Mouse (Mus musculus): Measurements from ENCODE around the gene Epc2. TPM values are rescaled to one million over a fixed set of nuclear protein-coding genes. Genes with fewer than 3 reads are reported as not detected.
"Not testable (repeated sequence)": the region's sequence is repeated elsewhere in the genome, so short reads cannot be mapped to it uniquely, and the experiment has no call there.

Epc2 gene
- polyA plus RNA-seq, 1 experiment from 2014 or later = 5.9 TPM

DNA sequence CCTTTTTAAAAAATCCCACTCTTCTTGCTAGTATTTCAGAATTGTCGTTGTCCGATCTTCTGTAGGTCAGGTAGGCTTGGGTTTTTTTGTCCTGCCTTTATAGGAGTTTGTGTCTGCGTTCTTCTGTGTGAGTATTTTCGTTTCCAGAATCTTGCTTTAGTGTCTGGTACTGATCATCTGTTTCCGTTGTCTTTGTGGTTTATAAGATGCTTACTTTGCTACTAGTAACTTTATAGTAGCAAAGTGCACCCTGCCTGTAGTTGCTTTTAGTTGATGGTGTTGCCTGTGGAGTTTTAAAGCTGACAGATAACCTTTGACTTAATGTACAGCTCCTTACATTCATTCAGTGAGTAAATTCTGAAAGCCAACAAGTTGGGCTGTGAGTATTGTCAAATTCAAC, 32.1 kb downstream of the Epc2 start:
- Histone ChIP-seq H3K4me2 (replicated peaks) (no peak overlapping the region), H3K9me3 (no peaks in the 10 kb centered on the region), H3K27ac (no peak overlapping the region), H3K9ac (no peak overlapping the region), H3K27me3 (replicated peaks) (no peaks in the 10 kb centered on the region), H3K4me3 (replicated peaks) (no peak overlapping the region), H3K4me1 (replicated peaks) (no peaks in the 10 kb centered on the region), H3K36me3 (no peaks in the 10 kb centered on the region)
- ATAC-seq = no peak
- 90% methylated on average over 5 of the region's 5 CpGs for WGBS

DNA sequence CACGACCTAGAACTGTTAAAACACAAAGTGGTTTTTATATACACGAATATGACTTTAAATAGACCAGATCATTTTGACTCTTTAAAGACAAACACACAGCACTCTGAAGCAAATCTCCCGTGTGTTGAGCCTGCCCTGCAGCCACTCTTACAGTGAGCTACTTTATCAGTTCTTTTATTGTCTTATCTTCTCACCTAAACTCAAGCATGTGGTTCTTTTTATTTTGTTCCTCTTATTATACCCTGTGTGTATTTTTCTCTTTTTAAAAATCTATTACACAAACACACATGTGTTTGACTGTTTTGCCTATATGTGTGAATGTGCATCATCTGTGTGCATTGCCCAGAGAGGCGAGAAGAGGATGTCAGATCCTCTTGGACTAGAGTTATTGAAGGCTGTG, 50.1 kb downstream of the Epc2 start:
- WGBS = 37% methylated on average over 4 of the region's 4 CpGs
- Histone ChIP-seq H3K9me3 (no peaks in the 10 kb centered on the region), H3K36me3 (no peaks in the 10 kb centered on the region)

DNA sequence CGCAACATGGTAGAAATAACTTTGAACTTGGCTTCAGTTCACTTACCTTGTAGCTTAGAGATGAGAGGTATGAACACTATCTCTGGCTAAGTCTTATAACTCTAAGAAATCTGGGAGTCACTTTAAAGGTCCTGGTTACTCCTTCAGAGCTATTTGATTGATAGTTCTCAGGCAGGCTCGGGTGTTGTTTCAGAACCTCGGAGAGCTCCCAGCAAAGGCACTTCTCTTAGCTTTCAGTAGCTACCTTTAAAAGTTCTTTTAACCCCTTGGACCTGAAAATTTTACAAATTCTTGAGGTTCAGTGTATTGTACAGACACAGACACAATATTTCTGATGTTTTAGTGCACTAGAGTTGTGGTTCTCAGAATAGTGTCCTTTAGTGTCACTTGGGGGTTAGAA, 52.3 kb downstream of the Epc2 start:
- Histone ChIP-seq H3K4me3 (replicated peaks) (no peak overlapping the region), H3K9ac (no peak overlapping the region), H3K36me3 (no peaks in the 10 kb centered on the region), H3K27me3 (replicated peaks) (no peaks in the 10 kb centered on the region), H3K4me2 (replicated peaks) (no peak overlapping the region), H3K27ac (no peak overlapping the region), H3K4me1 (replicated peaks) (no peaks in the 10 kb centered on the region), H3K9me3 (no peaks in the 10 kb centered on the region)
- ATAC-seq = no peak
- WGBS = 39% methylated on average over 3 of the region's 3 CpGs

More for the DNA sequence above, 50.1 kb downstream of the Epc2 start:
- no peak overlapping the region for H3K9ac ChIP-seq
- no peak overlapping the region for H3K4me2 ChIP-seq (replicated peaks)
- 0 out of 2 replicates have a peak, but pooled peaks cover 3% of the 10 kb centered on the region for H3K4me1 ChIP-seq (replicated peaks)
- ATAC-seq = no peak
- no peak overlapping the region for H3K27ac ChIP-seq
- H3K4me3 ChIP-seq (replicated peaks) = no peak overlapping the region
- no peaks in the 10 kb centered on the region for H3K27me3 ChIP-seq (replicated peaks)

DNA sequence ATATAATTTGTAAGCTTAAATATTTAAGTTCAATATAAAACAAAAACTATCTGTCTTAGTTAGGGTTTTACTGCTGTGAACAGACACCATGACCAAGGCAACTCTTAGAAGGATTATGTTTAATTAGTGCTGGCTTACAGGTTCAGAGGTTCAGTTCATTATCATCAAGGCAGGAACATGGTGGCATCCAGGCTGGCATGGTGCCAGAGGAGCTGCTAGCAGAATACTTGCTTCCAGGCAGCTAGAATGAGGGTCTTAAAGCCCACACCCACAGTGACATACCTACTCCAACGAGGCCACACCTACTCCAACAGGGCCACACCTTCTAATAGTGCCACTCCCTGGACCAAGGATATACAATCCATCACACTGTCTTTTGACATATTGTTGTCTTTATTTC, 53.9 kb downstream of the Epc2 start:
- H3K9me3 ChIP-seq; H3K36me3 ChIP-seq; H3K4me3 ChIP-seq (replicated peaks); ATAC-seq; H3K27me3 ChIP-seq (replicated peaks); H3K9ac ChIP-seq; H3K4me1 ChIP-seq (replicated peaks); H3K27ac ChIP-seq; H3K4me2 ChIP-seq (replicated peaks): not testable (repeated sequence)
- 88% methylated on average over 1 of the region's 1 CpGs for WGBS

DNA sequence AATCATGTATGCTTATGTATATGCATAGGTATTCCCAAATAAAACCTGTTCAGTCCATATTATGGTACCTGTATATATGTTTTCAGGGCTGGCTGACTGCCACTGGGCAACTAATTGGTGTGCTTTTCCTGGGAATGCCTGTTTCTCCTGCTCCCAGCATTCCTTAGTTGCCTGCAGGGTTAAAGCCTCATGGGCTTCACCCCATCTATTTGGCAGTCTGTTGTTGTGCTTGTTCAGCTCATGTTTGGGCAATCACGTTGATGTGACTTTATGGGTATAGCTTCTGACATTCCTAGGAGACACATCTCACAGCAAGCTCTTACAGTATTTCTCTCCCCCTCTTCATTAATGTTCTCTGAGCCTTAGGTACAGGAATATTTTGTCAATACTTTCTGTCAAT, 59.5 kb downstream of the Epc2 start:
- no peaks in the 10 kb centered on the region for H3K36me3 ChIP-seq
- H3K4me3 ChIP-seq (replicated peaks) = no peak overlapping the region
- no peaks in the 10 kb centered on the region for H3K9me3 ChIP-seq
- 45% methylated on average over 1 of the region's 1 CpGs for WGBS
- H3K27ac ChIP-seq = no peak overlapping the region
- H3K4me2 ChIP-seq (replicated peaks) = no peak overlapping the region
- no peaks in the 10 kb centered on the region for H3K4me1 ChIP-seq (replicated peaks)
- no peak overlapping the region for H3K9ac ChIP-seq
- H3K27me3 ChIP-seq (replicated peaks) = no peaks in the 10 kb centered on the region
- no peak for ATAC-seq

DNA sequence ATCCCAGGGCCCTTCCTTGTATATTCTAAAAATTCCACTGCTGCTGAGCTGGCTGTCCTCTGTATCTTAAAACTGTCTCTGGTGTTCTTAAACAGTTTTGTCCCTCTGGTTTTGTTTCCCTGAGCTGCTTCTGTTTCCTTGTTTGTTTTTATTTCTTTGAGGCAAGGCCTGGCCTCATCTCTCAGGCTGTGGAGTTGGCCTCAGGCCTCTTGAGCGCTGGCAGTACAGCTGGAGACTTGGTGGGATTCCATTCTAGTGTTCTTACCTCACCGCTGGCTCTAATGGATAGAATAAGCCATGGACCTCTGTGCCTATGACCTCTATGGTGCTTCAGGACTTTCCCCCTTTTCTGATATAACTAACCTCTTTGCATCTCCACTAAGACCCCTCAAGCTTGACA, 64.7 kb downstream of the Epc2 start:
- ATAC-seq = no peak
- H3K36me3 ChIP-seq = no peaks in the 10 kb centered on the region
- WGBS = 66% methylated on average over 2 of the region's 2 CpGs
- H3K9ac ChIP-seq = no peak overlapping the region
- no peak overlapping the region for H3K27ac ChIP-seq
- no peaks in the 10 kb centered on the region for H3K4me1 ChIP-seq (replicated peaks)
- H3K4me2 ChIP-seq (replicated peaks) = no peak overlapping the region
- H3K4me3 ChIP-seq (replicated peaks) = no peak overlapping the region
- H3K27me3 ChIP-seq (replicated peaks) = no peaks in the 10 kb centered on the region
- no peaks in the 10 kb centered on the region for H3K9me3 ChIP-seq

DNA sequence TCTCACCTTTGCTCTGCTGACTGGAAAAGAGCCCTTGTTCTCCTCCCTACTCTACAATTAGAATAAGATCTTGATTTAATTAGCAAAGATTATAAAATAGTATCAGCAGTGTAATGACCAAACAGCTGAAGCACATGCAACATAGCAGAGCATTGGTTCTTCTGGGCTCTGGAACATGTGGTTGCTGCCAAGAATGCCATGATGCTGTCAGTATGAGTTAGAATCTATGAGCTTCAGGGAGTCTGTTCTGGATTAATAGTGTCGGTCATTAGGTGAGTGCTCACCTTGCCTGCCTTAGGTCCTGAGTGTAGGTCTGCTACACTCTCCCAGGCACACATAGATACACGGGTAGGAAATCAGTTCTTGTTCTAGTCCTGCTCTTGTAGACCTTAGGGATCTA, 69.1 kb downstream of the Epc2 start:
- Histone ChIP-seq H3K4me3 (replicated peaks) (no peak overlapping the region), H3K4me1 (replicated peaks) (no peaks in the 10 kb centered on the region), H3K9ac (no peak overlapping the region), H3K36me3 (0 out of 2 replicates have a peak, but pooled peaks cover 4% of the 10 kb centered on the region), H3K27ac (no peak overlapping the region), H3K4me2 (replicated peaks) (no peak overlapping the region), H3K27me3 (replicated peaks) (no peaks in the 10 kb centered on the region), H3K9me3 (no peaks in the 10 kb centered on the region)
- WGBS = 85% methylated on average over 2 of the region's 2 CpGs
- no peak for ATAC-seq

DNA sequence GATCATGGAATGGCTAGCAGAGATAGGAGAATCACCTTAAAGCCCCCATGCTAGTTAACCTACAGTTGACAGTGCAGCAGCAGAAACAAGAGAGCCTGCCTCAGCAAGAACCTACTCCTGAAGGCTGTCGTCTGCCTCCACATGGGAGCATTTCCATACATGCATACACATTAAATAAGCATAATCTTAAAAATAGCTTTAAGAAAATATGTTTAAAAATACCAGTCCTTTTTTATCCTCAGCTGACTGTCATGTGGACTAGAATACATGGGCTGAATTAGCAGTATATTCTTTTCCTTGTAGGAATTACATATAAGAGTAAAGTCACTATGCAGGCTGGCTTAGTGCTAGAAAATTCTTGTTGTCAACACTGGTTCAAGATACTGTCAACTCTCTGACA, 69.7 kb downstream of the Epc2 start:
- Histone ChIP-seq H3K4me3 (replicated peaks) (no peak overlapping the region), H3K27ac (no peak overlapping the region), H3K4me1 (replicated peaks) (no peaks in the 10 kb centered on the region), H3K9ac (no peak overlapping the region), H3K36me3 (0 out of 2 replicates have a peak, but pooled peaks cover 4% of the 10 kb centered on the region), H3K4me2 (replicated peaks) (no peak overlapping the region), H3K27me3 (replicated peaks) (no peaks in the 10 kb centered on the region), H3K9me3 (no peaks in the 10 kb centered on the region)
- WGBS = 73% methylated on average over 1 of the region's 1 CpGs
- ATAC-seq = no peak

DNA sequence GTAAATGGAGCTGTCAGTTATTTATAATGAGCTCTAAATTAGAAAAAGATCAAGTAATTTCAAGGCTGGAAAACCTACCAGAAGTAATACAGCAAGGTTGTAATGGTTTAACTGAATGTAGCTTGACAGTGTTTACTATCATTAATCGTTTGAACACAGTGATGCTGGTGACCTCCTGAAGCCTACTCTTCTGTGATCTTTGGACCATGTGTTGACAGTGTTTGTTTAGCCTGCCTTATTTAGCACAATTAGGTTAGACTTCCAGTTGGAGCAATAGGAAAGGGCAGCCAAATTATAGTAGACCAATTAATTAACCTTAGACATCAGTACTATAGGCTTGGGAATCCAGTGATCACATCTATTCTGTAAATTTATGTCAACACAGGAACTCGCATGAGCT, 70.3 kb downstream of the Epc2 start:
- no peak for ATAC-seq
- Histone ChIP-seq H3K27me3 (replicated peaks) (no peaks in the 10 kb centered on the region), H3K4me1 (replicated peaks) (no peaks in the 10 kb centered on the region), H3K9ac (no peak overlapping the region), H3K36me3 (0 out of 2 replicates have a peak, but pooled peaks cover 4% of the 10 kb centered on the region), H3K4me2 (replicated peaks) (no peak overlapping the region), H3K4me3 (replicated peaks) (no peak overlapping the region), H3K9me3 (no peaks in the 10 kb centered on the region), H3K27ac (no peak overlapping the region)
- WGBS = 60% methylated on average over 2 of the region's 2 CpGs

DNA sequence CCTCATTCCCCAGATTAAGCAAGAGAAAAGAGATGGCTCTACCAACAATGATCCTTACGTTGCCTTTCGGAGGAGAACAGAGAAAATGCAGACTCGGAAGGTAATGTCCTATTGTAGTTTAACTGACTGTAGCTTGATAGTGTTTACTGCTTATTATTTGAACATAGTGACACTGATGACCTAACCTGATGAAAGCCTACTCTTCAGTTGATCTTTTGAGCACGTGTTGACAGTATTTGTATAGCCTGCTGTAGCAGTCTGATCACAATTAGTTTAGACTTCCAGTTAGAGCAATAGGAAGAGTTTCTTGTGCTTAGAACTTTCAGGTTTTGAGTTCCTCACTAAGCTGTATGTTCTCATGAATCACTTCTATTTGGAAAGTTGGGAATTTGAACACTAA, 71.3 kb downstream of the Epc2 start:
- H3K4me3 ChIP-seq (replicated peaks) = no peak overlapping the region
- H3K9me3 ChIP-seq = no peaks in the 10 kb centered on the region
- H3K4me1 ChIP-seq (replicated peaks) = no peaks in the 10 kb centered on the region
- no peak overlapping the region for H3K27ac ChIP-seq
- H3K4me2 ChIP-seq (replicated peaks) = no peak overlapping the region
- H3K36me3 ChIP-seq = 0 out of 2 replicates have a peak, but pooled peaks cover 4% of the 10 kb centered on the region
- no peak overlapping the region for H3K9ac ChIP-seq
- no peak for ATAC-seq
- H3K27me3 ChIP-seq (replicated peaks) = no peaks in the 10 kb centered on the region
- 84% methylated on average over 4 of the region's 4 CpGs for WGBS

DNA sequence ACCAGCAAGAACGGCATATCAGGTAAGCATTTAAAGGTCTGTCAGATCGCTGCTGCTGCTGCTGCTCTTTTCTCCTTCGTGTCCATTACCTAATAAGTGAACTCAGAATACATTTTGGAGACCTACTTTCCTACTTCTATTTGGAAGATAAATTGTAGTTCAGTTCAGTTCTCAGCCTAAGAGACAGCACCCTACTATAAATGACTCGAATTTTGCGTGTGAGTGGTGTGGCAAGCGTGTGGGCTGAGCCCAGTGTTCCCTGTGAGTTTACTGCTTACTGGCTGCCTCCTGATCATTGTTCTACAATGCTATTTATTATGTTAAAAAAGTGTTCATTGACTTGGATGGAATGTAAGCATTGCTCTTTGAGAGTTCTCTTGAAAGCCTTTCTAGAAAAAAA, 85.9 kb downstream of the Epc2 start:
- 92% methylated on average over 6 of the region's 6 CpGs for WGBS
- Histone ChIP-seq H3K36me3 (no peaks in the 10 kb centered on the region), H3K9ac (no peak overlapping the region), H3K4me3 (replicated peaks) (no peak overlapping the region), H3K27ac (no peak overlapping the region), H3K4me1 (replicated peaks) (no peaks in the 10 kb centered on the region), H3K27me3 (replicated peaks) (no peaks in the 10 kb centered on the region), H3K4me2 (replicated peaks) (no peak overlapping the region), H3K9me3 (no peaks in the 10 kb centered on the region)
- no peak for ATAC-seq

DNA sequence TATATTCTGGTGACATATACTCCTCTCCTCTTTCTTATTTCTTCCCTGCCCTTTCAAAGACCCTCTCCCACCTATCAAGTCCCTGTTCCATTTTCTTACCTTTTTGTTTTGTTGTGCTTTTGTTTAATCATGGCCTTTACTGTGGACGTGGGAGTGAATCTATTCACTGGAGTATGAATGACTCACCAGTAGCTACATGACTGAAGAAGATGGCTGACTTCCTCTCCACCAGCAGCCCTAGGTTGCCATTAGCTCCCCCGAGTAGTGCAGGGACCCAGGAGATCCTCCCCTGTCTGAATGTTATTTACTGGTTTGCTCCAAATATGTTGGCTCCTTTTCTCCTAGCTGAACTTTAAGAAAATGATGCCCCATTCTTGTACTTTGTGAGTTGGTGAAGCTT, 86.8 kb downstream of the Epc2 start:
- 75% methylated on average over 2 of the region's 2 CpGs for WGBS
- Histone ChIP-seq H3K4me2 (replicated peaks) (no peak overlapping the region), H3K9ac (no peak overlapping the region), H3K27ac (no peak overlapping the region), H3K4me1 (replicated peaks) (no peaks in the 10 kb centered on the region), H3K36me3 (no peaks in the 10 kb centered on the region), H3K9me3 (no peaks in the 10 kb centered on the region), H3K4me3 (replicated peaks) (no peak overlapping the region), H3K27me3 (replicated peaks) (no peaks in the 10 kb centered on the region)
- ATAC-seq = no peak

DNA sequence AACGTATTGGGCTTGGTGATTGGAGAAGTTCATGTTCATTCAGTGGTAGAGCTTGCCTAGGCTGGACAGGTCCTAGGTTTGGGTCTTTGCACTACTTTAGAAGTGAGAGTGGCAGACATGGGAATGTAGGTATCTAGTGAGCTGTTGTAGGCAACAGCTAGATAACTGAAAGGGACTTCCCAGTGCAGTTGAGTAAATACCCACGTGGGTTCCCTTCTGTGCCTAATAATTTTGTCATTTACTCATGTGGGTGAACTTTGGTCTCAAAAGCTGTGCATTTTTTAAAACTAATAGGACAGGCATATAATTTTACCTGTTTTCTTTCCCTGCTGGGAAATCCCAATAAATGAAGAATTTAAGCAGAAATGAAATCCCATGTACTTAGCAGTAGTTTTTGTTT, 88.5 kb downstream of the Epc2 start:
- Histone ChIP-seq H3K27ac (no peak overlapping the region), H3K9me3 (no peaks in the 10 kb centered on the region), H3K27me3 (replicated peaks) (no peaks in the 10 kb centered on the region), H3K9ac (no peak overlapping the region), H3K4me1 (replicated peaks) (no peaks in the 10 kb centered on the region), H3K4me2 (replicated peaks) (no peak overlapping the region), H3K4me3 (replicated peaks) (no peak overlapping the region), H3K36me3 (no peaks in the 10 kb centered on the region)
- ATAC-seq = no peak
- 77% methylated on average over 2 of the region's 2 CpGs for WGBS
